Mouse (Mus musculus): ENCODE results near the gene Alg6.

DNA sequence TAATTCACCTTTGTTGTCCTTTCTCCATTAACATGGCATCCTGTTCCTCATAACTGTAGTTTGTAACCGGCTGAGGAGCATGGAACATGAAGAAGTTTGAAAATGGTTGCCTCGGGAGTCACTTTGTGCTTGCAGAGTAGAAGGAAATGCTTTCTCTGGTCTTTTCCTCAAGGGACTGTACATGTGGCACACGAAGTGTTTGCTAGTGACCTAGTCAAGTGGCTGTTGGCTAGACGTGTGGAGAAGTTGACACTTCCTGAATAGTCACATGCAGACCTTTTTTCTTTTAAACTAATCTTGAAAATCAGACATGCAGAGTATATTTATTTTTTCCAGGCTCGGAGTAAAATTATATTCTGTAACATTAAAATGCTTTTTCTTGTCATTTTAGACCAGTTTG, 37.0 kb downstream of the Alg6 start:
- TF ChIP-seq POLR2A (IDR thresholded peaks at IDR 0.05; ENCODE audit: borderline replicate concordance, control insufficient read depth, low read depth, low read length) (no peak), CTCF (IDR thresholded peaks at IDR 0.05; ENCODE audit: control insufficient read depth, insufficient read depth, low read length) (no peak)
